Mouse (Mus musculus): ENCODE results near the gene Dynlt1f.
"Not testable (repeated sequence)": the region's sequence is repeated elsewhere in the genome, so short reads cannot be mapped to it uniquely, and the experiment has no call there.

DNA sequence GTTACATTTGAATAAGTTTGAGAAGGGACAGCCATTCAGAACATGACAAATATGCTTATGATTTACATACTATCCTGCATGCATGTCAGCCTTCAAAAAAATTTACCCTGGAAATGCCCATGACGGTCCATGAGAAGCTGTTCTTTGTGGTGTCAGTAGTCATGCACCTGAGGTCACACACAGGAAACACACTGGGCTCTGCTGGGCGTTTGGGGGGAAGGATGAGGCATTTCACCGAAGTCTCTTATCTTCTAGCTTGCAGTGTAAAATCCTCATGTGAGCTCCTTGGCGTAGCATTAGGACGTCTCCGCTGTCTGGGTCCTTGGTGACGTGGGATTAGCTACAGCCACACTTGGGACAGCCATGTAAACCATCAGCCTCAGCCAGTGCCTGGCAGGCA lies 3.1 kb upstream of the Dynlt1f start, which contains the start of gene Sytl3:
- not testable (repeated sequence) for TF ChIP-seq POLR2A (IDR thresholded peaks at IDR 0.05; ENCODE audit: extremely low read depth, insufficient read depth, low read length); CTCF (IDR thresholded peaks at IDR 0.05; ENCODE audit: low read depth, low read length)

All from liver, adult 2 months (tissue).